Mouse (Mus musculus): Measurements from ENCODE around the gene Smc5. TPM values are rescaled to one million over a fixed set of nuclear protein-coding genes. Genes with fewer than 3 reads are reported as not detected.

Smc5 gene
- polyA plus RNA-seq, 1 experiment: 7.0 TPM

- H3K27ac ChIP-seq (replicated peaks; ENCODE audit: low read depth, low read length): no peak overlapping the region
Observed at GRCm38 (mm10) chr19:23225065-23225464, 48.6 kb downstream of the Smc5 start.

DNA sequence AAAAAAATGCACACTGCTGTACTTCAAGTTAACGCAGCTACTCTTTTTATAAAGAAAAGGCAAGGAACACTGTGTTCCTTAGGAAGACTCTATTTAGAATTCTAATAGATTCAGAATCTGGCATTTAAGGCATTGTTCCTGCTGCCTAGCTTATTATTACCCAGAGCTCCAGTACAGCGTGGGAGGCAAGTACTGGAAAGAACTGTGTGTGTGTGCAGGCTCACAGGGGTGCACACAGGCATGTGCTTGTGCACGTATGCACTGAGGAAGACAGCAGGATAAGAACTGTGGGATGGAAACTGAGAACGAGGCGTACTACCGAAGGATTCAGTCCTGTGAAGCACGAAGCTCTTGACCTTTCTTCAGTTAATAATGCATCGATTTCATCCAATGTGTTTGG, 59.4 kb downstream of the Smc5 start:
- no peak overlapping the region for H3K4me3 ChIP-seq (ENCODE audit: insufficient read depth, low read depth, low read length)
- no peak overlapping the region for H3K27ac ChIP-seq (replicated peaks; ENCODE audit: low read depth, low read length)
- no peaks in the 10 kb centered on the region for H3K4me1 ChIP-seq (ENCODE audit: control insufficient read depth, insufficient read depth, insufficient read length, low read length)

More at GRCm38 (mm10) chr19:23225065-23225464, 48.6 kb downstream of the Smc5 start:
- Histone ChIP-seq H3K4me3 (ENCODE audit: insufficient read depth, low read depth, low read length) (no peak overlapping the region), H3K4me1 (ENCODE audit: control insufficient read depth, insufficient read depth, insufficient read length, low read length) (no peaks in the 10 kb centered on the region)

DNA sequence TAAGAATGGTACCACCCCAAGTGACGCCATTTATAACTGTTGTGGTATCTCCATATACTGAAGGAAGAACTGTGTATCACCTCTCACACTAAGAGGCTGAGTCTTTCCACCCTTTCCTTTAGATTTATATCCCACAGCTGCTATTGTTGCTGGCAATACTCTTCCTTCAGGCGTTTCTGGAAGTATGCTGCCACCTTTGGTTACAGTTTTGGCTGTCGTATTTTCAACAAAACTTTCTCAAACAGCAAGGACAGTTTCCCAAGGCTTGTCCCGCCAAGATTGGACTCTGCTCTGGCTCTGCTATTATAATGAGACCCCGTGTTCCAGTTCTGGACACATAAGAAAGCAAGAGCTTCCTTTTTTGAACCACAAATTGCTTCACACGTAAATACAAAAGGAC, 62.4 kb downstream of the Smc5 start:
- Histone ChIP-seq H3K27ac (replicated peaks; ENCODE audit: low read depth, low read length) (no peak overlapping the region), H3K4me1 (ENCODE audit: control insufficient read depth, insufficient read depth, insufficient read length, low read length) (no peaks in the 10 kb centered on the region), H3K4me3 (ENCODE audit: insufficient read depth, low read depth, low read length) (no peak overlapping the region)

DNA sequence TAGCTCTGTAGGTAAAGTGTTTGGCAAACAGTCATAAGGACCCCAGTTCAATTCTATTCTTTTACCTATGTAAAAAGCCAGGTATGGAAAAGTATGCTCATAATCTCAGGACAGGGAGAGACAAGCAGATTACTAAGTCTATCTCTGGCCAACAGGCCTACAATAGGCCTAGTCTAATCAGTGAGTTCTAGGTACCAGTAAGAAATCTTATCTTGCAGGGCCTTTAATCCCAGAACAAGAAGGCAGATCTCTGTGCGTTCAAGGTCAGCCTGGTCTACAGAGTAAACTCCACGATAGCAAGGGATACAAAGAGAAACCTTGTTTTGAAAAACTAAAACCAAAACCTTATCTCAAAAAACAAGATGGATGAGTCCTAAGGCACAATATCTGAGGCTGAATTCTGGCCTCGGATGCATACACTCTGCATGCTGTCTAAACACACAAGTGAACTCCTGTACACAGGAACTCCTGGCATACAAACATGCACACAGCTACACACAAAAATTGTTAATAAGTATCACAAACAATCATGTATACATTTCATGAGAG, 70.1 kb downstream of the Smc5 start:
- Histone ChIP-seq H3K27ac (replicated peaks; ENCODE audit: low read depth, low read length) (no peak overlapping the region), H3K4me1 (ENCODE audit: control insufficient read depth, insufficient read depth, insufficient read length, low read length) (no peaks in the 10 kb centered on the region)

GRCm38 (mm10) chr19:23202106-23202505, 71.6 kb downstream of the Smc5 start:
- Histone ChIP-seq H3K4me1 (ENCODE audit: control insufficient read depth, insufficient read depth, insufficient read length, low read length) (no peaks in the 10 kb centered on the region), H3K4me3 (ENCODE audit: insufficient read depth, low read depth, low read length) (no peak overlapping the region), H3K27ac (replicated peaks; ENCODE audit: low read depth, low read length) (no peak overlapping the region)

More for the DNA sequence above, 70.1 kb downstream of the Smc5 start:
- no peak overlapping the region for H3K4me3 ChIP-seq (ENCODE audit: insufficient read depth, low read depth, low read length)

- H3K27ac ChIP-seq (replicated peaks; ENCODE audit: low read depth, low read length): no peak overlapping the region
- peaks cover 3% of the 10 kb centered on the region; the same call in 1 of the 2 replicates for H3K4me1 ChIP-seq (ENCODE audit: control insufficient read depth, insufficient read depth, insufficient read length, low read length)
- H3K4me3 ChIP-seq (ENCODE audit: insufficient read depth, low read depth, low read length): no peak overlapping the region
Observed at GRCm38 (mm10) chr19:23193076-23193475, 80.6 kb downstream of the Smc5 start.

- Histone ChIP-seq H3K4me1 (ENCODE audit: control insufficient read depth, insufficient read depth, insufficient read length, low read length) (peaks cover 3% of the 10 kb centered on the region; the same call in 1 of the 2 replicates), H3K4me3 (ENCODE audit: insufficient read depth, low read depth, low read length) (no peak overlapping the region), H3K27ac (replicated peaks; ENCODE audit: low read depth, low read length) (no peak overlapping the region)
Observed at GRCm38 (mm10) chr19:23191486-23191885, 82.2 kb downstream of the Smc5 start.

GRCm38 (mm10) chr19:23189744-23190143, 84.0 kb downstream of the Smc5 start:
- peaks cover 3% of the 10 kb centered on the region; the same call in 1 of the 2 replicates for H3K4me1 ChIP-seq (ENCODE audit: control insufficient read depth, insufficient read depth, insufficient read length, low read length)
- H3K27ac ChIP-seq (replicated peaks; ENCODE audit: low read depth, low read length): peak overlapping the region; percentile 54; the same call in 1 of the 2 replicates
- H3K4me3 ChIP-seq (ENCODE audit: insufficient read depth, low read depth, low read length): no peak overlapping the region

- Histone ChIP-seq H3K4me1 (ENCODE audit: control insufficient read depth, insufficient read depth, insufficient read length, low read length) (peaks cover 3% of the 10 kb centered on the region; the same call in 1 of the 2 replicates), H3K27ac (replicated peaks; ENCODE audit: low read depth, low read length) (peak overlapping the region; percentile 31; the same call in 1 of the 2 replicates), H3K4me3 (ENCODE audit: insufficient read depth, low read depth, low read length) (no peak overlapping the region)
Observed at GRCm38 (mm10) chr19:23188986-23189385, 84.7 kb downstream of the Smc5 start.

DNA sequence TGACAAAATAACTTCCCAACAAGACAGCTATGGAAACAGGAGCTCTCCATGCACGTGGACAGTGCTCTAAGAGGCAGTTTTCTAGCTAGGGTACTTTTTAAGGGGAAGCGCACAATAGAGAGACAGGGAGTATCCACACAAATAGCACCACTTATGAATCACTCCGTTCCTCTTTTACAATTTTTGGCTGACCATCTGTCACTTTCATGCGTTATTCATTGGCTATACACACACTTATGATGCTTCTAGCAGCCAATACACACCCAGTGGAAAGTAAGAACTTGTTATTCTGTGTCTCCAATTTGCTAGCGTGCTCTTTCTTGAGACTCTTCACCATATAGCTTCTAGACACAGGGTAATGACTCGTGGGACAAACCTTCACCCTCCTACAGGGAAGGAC, 86.0 kb downstream of the Smc5 start:
- no peak overlapping the region for H3K4me3 ChIP-seq (ENCODE audit: insufficient read depth, low read depth, low read length)
- H3K27ac ChIP-seq (replicated peaks; ENCODE audit: low read depth, low read length): no peak overlapping the region
- peaks cover 3% of the 10 kb centered on the region; the same call in 1 of the 2 replicates for H3K4me1 ChIP-seq (ENCODE audit: control insufficient read depth, insufficient read depth, insufficient read length, low read length)

- Histone ChIP-seq H3K4me1 (ENCODE audit: control insufficient read depth, insufficient read depth, insufficient read length, low read length) (no peaks in the 10 kb centered on the region), H3K4me3 (ENCODE audit: insufficient read depth, low read depth, low read length) (no peak overlapping the region), H3K27ac (replicated peaks; ENCODE audit: low read depth, low read length) (no peak overlapping the region)
Observed at GRCm38 (mm10) chr19:23184068-23184467, 89.6 kb downstream of the Smc5 start.

GRCm38 (mm10) chr19:23183493-23183892, 90.2 kb downstream of the Smc5 start:
- Histone ChIP-seq H3K4me3 (ENCODE audit: insufficient read depth, low read depth, low read length) (no peak overlapping the region), H3K27ac (replicated peaks; ENCODE audit: low read depth, low read length) (no peak overlapping the region), H3K4me1 (ENCODE audit: control insufficient read depth, insufficient read depth, insufficient read length, low read length) (no peaks in the 10 kb centered on the region)

DNA sequence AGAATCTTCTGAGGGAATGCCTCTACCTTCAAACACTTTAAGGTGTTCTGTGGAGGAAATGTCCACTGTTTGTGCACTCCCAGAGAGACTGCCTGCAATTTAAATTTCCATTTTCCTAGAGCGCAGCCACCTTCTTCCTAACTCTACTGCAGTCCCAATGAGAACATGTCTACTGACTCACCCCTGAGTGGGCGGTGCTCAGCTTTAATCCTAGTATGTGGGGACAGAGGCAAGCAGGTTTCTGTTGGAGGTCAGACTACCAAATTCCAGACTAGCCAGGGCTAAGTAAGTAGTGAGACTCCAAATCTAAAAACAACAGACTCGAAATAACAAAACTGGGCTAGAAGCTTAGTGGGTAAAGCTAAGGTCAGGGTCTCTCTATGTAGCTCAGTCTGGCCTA, 95.2 kb downstream of the Smc5 start:
- no peak overlapping the region for H3K27ac ChIP-seq (replicated peaks; ENCODE audit: low read depth, low read length)
- H3K4me1 ChIP-seq (ENCODE audit: control insufficient read depth, insufficient read depth, insufficient read length, low read length): no peaks in the 10 kb centered on the region
- no peak overlapping the region for H3K4me3 ChIP-seq (ENCODE audit: insufficient read depth, low read depth, low read length)

- Histone ChIP-seq H3K4me3 (ENCODE audit: insufficient read depth, low read depth, low read length) (no peak overlapping the region), H3K4me1 (ENCODE audit: control insufficient read depth, insufficient read depth, insufficient read length, low read length) (no peaks in the 10 kb centered on the region), H3K27ac (replicated peaks; ENCODE audit: low read depth, low read length) (no peak overlapping the region)
Observed at GRCm38 (mm10) chr19:23175511-23175910, 98.2 kb downstream of the Smc5 start.

GRCm38 (mm10) chr19:23175090-23175489, 98.6 kb downstream of the Smc5 start:
- Histone ChIP-seq H3K4me1 (ENCODE audit: control insufficient read depth, insufficient read depth, insufficient read length, low read length) (no peaks in the 10 kb centered on the region), H3K27ac (replicated peaks; ENCODE audit: low read depth, low read length) (no peak overlapping the region), H3K4me3 (ENCODE audit: insufficient read depth, low read depth, low read length) (no peak overlapping the region)

DNA sequence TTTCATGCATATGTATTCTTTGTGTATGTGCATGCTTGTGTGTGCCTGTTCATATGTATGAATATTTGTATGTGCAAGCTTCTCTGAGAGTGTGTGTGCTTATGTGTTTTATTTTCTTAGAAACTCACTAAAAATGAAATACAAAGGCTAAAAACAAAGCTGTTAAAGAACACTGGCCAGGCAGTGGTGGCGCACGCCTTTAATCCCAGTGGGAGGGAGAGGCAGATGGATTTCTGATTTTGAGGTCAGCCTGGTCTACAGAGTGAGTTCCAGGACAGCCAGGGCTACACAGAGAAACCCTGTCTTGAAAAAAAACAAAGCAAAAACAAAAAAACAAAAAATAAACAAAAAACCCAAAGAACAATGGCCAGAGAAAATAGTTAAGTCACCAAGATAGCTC, 102.6 kb downstream of the Smc5 start:
- H3K27ac ChIP-seq (replicated peaks; ENCODE audit: low read depth, low read length): no peak overlapping the region
- no peaks in the 10 kb centered on the region; the same call in 1 of the 2 replicates for H3K4me1 ChIP-seq (ENCODE audit: control insufficient read depth, insufficient read depth, insufficient read length, low read length)
- no peak overlapping the region for H3K4me3 ChIP-seq (ENCODE audit: insufficient read depth, low read depth, low read length)

All from brown adipose tissue, adult 24 weeks (tissue).